In genomic region chr11:106324858-106325257, GRCm38 (mm10) we compare ENCODE assay signal across 17 mouse cellular contexts. TPM values are rescaled to one million over a fixed set of nuclear protein-coding genes. Genes with fewer than 3 reads are reported as not detected.
A peak's percentile ranks its signal among the peaks of the same experiment; 100 is the strongest.
DNase-seq lines count a peak whose midpoint lies in the region; ATAC-seq lines count a peak whose summit lies in the region.
"Had no signal": no experiment of that assay in that cellular context is flagged by ENCODE, and none has a peak within 500 bp of the region (broad histone marks: within the 10 kb centered on the region; RNA-seq: fewer than 3 reads in every experiment).

No protein-coding gene starts in this region.

- H3K4me2 ChIP-seq in heart, embryonic 13.5 days = no peak overlapping the region
- H3K4me2 ChIP-seq in heart, embryonic 12.5 days = no peak overlapping the region
- H3K4me2 ChIP-seq in kidney, embryonic 15.5 days = peak overlapping the region; percentile 23
- H3K4me2 ChIP-seq: embryonic facial prominence, embryonic 12.5 days; forebrain, embryonic 15.5 days; limb, embryonic 13.5 days had no signal

- DNase-seq in Muller cell, postnatal 12 days (ENCODE audit: inconsistent ontology term) = peak; percentile 30
- DNase-seq in spleen, adult 18-20 months = peak; percentile 73 to 82
- DNase-seq in adrenal gland, adult 18-20 months (ENCODE audit: low spot score in 2 of 2) = no peak
- DNase-seq in thymus, postnatal 25 days = no peak
- no peak for DNase-seq in frontal cortex, postnatal 10 days (ENCODE audit: low spot score in 2 of 2)
- DNase-seq: adrenal gland, postnatal 25 days; layer of hippocampus, postnatal 36 days; thymus, adult 18-20 months had no signal

- H3K9ac ChIP-seq in heart, embryonic 13.5 days = 0 out of 2 replicates have a peak overlapping the region, but pooled peaks have one; percentile 40
- no peak overlapping the region for H3K9ac ChIP-seq in heart, embryonic 12.5 days
- no peak overlapping the region for H3K9ac ChIP-seq in kidney, embryonic 15.5 days
- H3K9ac ChIP-seq: embryonic facial prominence, embryonic 12.5 days; forebrain, embryonic 15.5 days had no signal

- H3K27me3 ChIP-seq in heart, embryonic 13.5 days (replicated peaks) = no peaks in the 10 kb centered on the region
- H3K27me3 ChIP-seq in heart, embryonic 12.5 days (replicated peaks) = no peaks in the 10 kb centered on the region
- H3K27me3 ChIP-seq in kidney, embryonic 15.5 days = no peaks in the 10 kb centered on the region
- H3K27me3 ChIP-seq: embryonic facial prominence, embryonic 12.5 days; forebrain, embryonic 15.5 days; limb, embryonic 13.5 days had no signal

- ATAC-seq in heart, embryonic 13.5 days (ENCODE audit: extremely low read depth, insufficient number of reproducible peaks, low FRiP score, low TSS enrichment) = no peak
- ATAC-seq in heart, embryonic 12.5 days (ENCODE audit: insufficient number of reproducible peaks, low FRiP score) = no peak
- ATAC-seq in kidney, embryonic 15.5 days (replicated peaks; ENCODE audit: low FRiP score) = peak; percentile 74
- ATAC-seq: forebrain, embryonic 15.5 days had no signal

- H3K36me3 ChIP-seq in heart, embryonic 13.5 days = no peaks in the 10 kb centered on the region
- no peaks in the 10 kb centered on the region for H3K36me3 ChIP-seq in heart, embryonic 12.5 days
- H3K36me3 ChIP-seq in kidney, embryonic 15.5 days = no peaks in the 10 kb centered on the region
- H3K36me3 ChIP-seq: embryonic facial prominence, embryonic 12.5 days; forebrain, embryonic 15.5 days; limb, embryonic 13.5 days had no signal

- H3K9me3 ChIP-seq in heart, embryonic 13.5 days = no peaks in the 10 kb centered on the region
- no peaks in the 10 kb centered on the region for H3K9me3 ChIP-seq in heart, embryonic 12.5 days (replicated peaks)
- no peaks in the 10 kb centered on the region for H3K9me3 ChIP-seq in kidney, embryonic 15.5 days (replicated peaks)
- H3K9me3 ChIP-seq: embryonic facial prominence, embryonic 12.5 days; forebrain, embryonic 15.5 days; limb, embryonic 13.5 days had no signal

- H3K27ac ChIP-seq in heart, embryonic 13.5 days (replicated peaks) = no peak overlapping the region
- no peak overlapping the region for H3K27ac ChIP-seq in heart, embryonic 12.5 days (ENCODE audit: poor library complexity, severe bottlenecking)
- peak overlapping the region; percentile 88 for H3K27ac ChIP-seq in kidney, embryonic 15.5 days
- H3K27ac ChIP-seq: embryonic facial prominence, embryonic 12.5 days; forebrain, embryonic 15.5 days; limb, embryonic 13.5 days; macrophage had no signal

- WGBS in heart, embryonic 13.5 days = 72% methylated on average over 5 of the region's 5 CpGs
- 72% methylated on average over 5 of the region's 5 CpGs for WGBS in heart, embryonic 12.5 days
- WGBS in kidney, embryonic 15.5 days = 28% methylated on average over 5 of the region's 5 CpGs

- no peak overlapping the region for H3K4me3 ChIP-seq in heart, embryonic 13.5 days
- no peak overlapping the region for H3K4me3 ChIP-seq in heart, embryonic 12.5 days
- H3K4me3 ChIP-seq in kidney, embryonic 15.5 days (replicated peaks) = no peak overlapping the region
- H3K4me3 ChIP-seq: embryonic facial prominence, embryonic 12.5 days; forebrain, embryonic 15.5 days; limb, embryonic 13.5 days had no signal

- H3K4me1 ChIP-seq in heart, embryonic 13.5 days = peaks cover 30% of the 10 kb centered on the region
- H3K4me1 ChIP-seq in heart, embryonic 12.5 days (replicated peaks) = peaks cover 27% of the 10 kb centered on the region
- peaks cover 39% of the 10 kb centered on the region for H3K4me1 ChIP-seq in kidney, embryonic 15.5 days
- H3K4me1 ChIP-seq: forebrain, embryonic 15.5 days had no signal

RNA-seq across cellular contexts. Expression of gene Cd79b, which starts 10.3 kb away (rescaled TPM):
- polyA plus RNA-seq in heart, embryonic 13.5 days (2015; fragmentation: Nextera tagmentation; extraction: Ambion mirVana) = 1.2 TPM in 2 replicates
- polyA plus RNA-seq in heart, embryonic 12.5 days (2016; fragmentation: Nextera tagmentation; extraction: Ambion mirVana) = 0.83 and 0.95 TPM in 2 replicates
- polyA plus RNA-seq in kidney, embryonic 15.5 days (2015; fragmentation: Nextera tagmentation; extraction: Ambion mirVana) = 6.8 and 7.3 TPM in 2 replicates
- under 1 TPM; 0.86 to 0.93 TPM for total RNA-seq in adrenal gland, adult 18-20 months (2021)

RNA-seq across cellular contexts. Expression of gene Gh, which starts 23.2 kb away (rescaled TPM):
- not detected in 2 replicates for polyA plus RNA-seq in heart, embryonic 13.5 days (2015; fragmentation: Nextera tagmentation; extraction: Ambion mirVana)
- polyA plus RNA-seq in heart, embryonic 12.5 days (2016; fragmentation: Nextera tagmentation; extraction: Ambion mirVana) = not detected in 2 replicates
- not detected in 2 replicates for polyA plus RNA-seq in kidney, embryonic 15.5 days (2015; fragmentation: Nextera tagmentation; extraction: Ambion mirVana)
- not detected for total RNA-seq in adrenal gland, adult 18-20 months (2021)
- total RNA-seq: adrenal gland, postnatal 25 days; granulocyte monocyte progenitor cell, adult 5-6 weeks; heart, postnatal 25 days; layer of hippocampus, postnatal 36 days had no signal
- polyA plus RNA-seq: embryonic facial prominence, embryonic 12.5 days; forebrain, embryonic 15.5 days; limb, embryonic 13.5 days; macrophage had no signal

RNA-seq across cellular contexts. Expression of gene Scn4a, which starts 28.2 kb away (rescaled TPM):
- 0.03 and 0.08 TPM in 2 replicates for polyA plus RNA-seq in heart, embryonic 13.5 days (2015; fragmentation: Nextera tagmentation; extraction: Ambion mirVana)
- 0.08 and 0.13 TPM in 2 replicates for polyA plus RNA-seq in heart, embryonic 12.5 days (2016; fragmentation: Nextera tagmentation; extraction: Ambion mirVana)
- polyA plus RNA-seq in kidney, embryonic 15.5 days (2015; fragmentation: Nextera tagmentation; extraction: Ambion mirVana) = 0.42 and 0.75 TPM in 2 replicates
- under 1 TPM; 0.20 to 0.99 TPM for total RNA-seq in adrenal gland, adult 18-20 months (2021)
- total RNA-seq: granulocyte monocyte progenitor cell, adult 5-6 weeks; layer of hippocampus, postnatal 36 days had no signal
- polyA plus RNA-seq: forebrain, embryonic 15.5 days had no signal

RNA-seq across cellular contexts. Expression of gene Prr29, which starts 40.4 kb away (rescaled TPM):
- 0.15 and 0.27 TPM in 2 replicates for polyA plus RNA-seq in heart, embryonic 13.5 days (2015; fragmentation: Nextera tagmentation; extraction: Ambion mirVana)
- 0.28 TPM in 1 of 2 replicates, not detected in the other for polyA plus RNA-seq in heart, embryonic 12.5 days (2016; fragmentation: Nextera tagmentation; extraction: Ambion mirVana)
- polyA plus RNA-seq in kidney, embryonic 15.5 days (2015; fragmentation: Nextera tagmentation; extraction: Ambion mirVana) = 0.23 and 0.60 TPM in 2 replicates
- total RNA-seq in adrenal gland, adult 18-20 months (2021) = not detected
- total RNA-seq: adrenal gland, postnatal 25 days; granulocyte monocyte progenitor cell, adult 5-6 weeks; layer of hippocampus, postnatal 36 days had no signal
- polyA plus RNA-seq: embryonic facial prominence, embryonic 12.5 days; forebrain, embryonic 15.5 days; macrophage had no signal

RNA-seq across cellular contexts. Expression of gene Tcam1, which starts 48.4 kb away (rescaled TPM):
- polyA plus RNA-seq in heart, embryonic 13.5 days (2015; fragmentation: Nextera tagmentation; extraction: Ambion mirVana) = 0.06 and 0.13 TPM in 2 replicates
- 0.05 and 0.06 TPM in 2 replicates for polyA plus RNA-seq in heart, embryonic 12.5 days (2016; fragmentation: Nextera tagmentation; extraction: Ambion mirVana)
- polyA plus RNA-seq in kidney, embryonic 15.5 days (2015; fragmentation: Nextera tagmentation; extraction: Ambion mirVana) = 0.65 and 0.82 TPM in 2 replicates
- under 1 TPM; 0.10 to 0.13 TPM for total RNA-seq in adrenal gland, adult 18-20 months (2021)
- total RNA-seq: heart, postnatal 25 days had no signal

Comparison
In these comparisons a context has a peak if more than half of its experiments do, and no peak if none do; other contexts are left out.
1. DNase-seq: peak in Muller cell, postnatal 12 days (single experiment) and spleen, adult 18-20 months (2 of 2); none in adrenal gland, adult 18-20 months (0 of 2), thymus, postnatal 25 days (single experiment) and frontal cortex, postnatal 10 days (0 of 2).